Mouse (Mus musculus) midbrain, embryonic 11.5 days (tissue): ENCODE data around the gene 4930469K13Rik. TPM values are rescaled to one million over a fixed set of nuclear protein-coding genes. Genes with fewer than 3 reads are reported as not detected.

Source experiments
- ATAC-seq: fragments of 200-750 bp; cut with Nextera tagmentation; 2 replicates; pipeline ENCODE4 v1.8.0; 2017; ENCODE audit warnings: moderate TSS enrichment, moderate library complexity; ENCODE audit not compliant: low FRiP score
- DNase-seq: peaks from one replicate; pipeline ENCODE4 v3.0.0; 2015; ENCODE audit warnings: low spot score; ENCODE audit errors: missing footprints
- H3K27ac ChIP-seq: fragments of 300-500 bp; sonication (generic); 2 replicates; pipeline ENCODE4 v1.5.1; 2014; ENCODE audit warnings: low read depth, low read length
- H3K27me3 ChIP-seq: fragments of 300-500 bp; sonication (generic); 2 replicates; pipeline ENCODE4 v1.6.1; 2014; ENCODE audit warnings: mild to moderate bottlenecking, low read length, moderate library complexity, mixed read lengths; ENCODE audit not compliant: control insufficient read depth, insufficient read depth
- H3K36me3 ChIP-seq: fragments of 300-500 bp; sonication (generic); 2 replicates; pipeline ENCODE4 v1.6.1; 2014; ENCODE audit warnings: mild to moderate bottlenecking, low read length, moderate library complexity, mixed read lengths; ENCODE audit not compliant: control insufficient read depth, insufficient read depth
- H3K4me1 ChIP-seq: fragments of 300-500 bp; sonication (generic); 2 replicates; pipeline ENCODE4 v1.6.1; 2014; ENCODE audit warnings: low read length; ENCODE audit not compliant: control insufficient read depth, insufficient read depth
- H3K4me2 ChIP-seq: fragments of 300-500 bp; sonication (generic); 2 replicates; pipeline ENCODE4 v1.6.1; 2014; ENCODE audit warnings: mild to moderate bottlenecking, moderate library complexity
- H3K4me3 ChIP-seq: fragments of 300-500 bp; sonication (generic); 2 replicates; pipeline ENCODE4 v1.5.1; 2014; ENCODE audit warnings: low read depth, low read length
- H3K9ac ChIP-seq: fragments of 300-500 bp; sonication (generic); 2 replicates; pipeline ENCODE4 v1.6.1; 2014; ENCODE audit warnings: low read length
- H3K9me3 ChIP-seq: fragments of 300-500 bp; sonication (generic); 2 replicates; pipeline ENCODE4 v1.6.1; 2016; ENCODE audit warnings: low read length; ENCODE audit not compliant: control insufficient read depth
- WGBS: fragments of 180-500 bp; shearing (Covaris S2); extraction: QIAGEN DNeasy Blood & Tissue Kit; methylation state at CpG from one replicate; pipeline ENCODE4 v1.1.7; 2014; 5-methylcytosine and 5-hydroxymethylcytosine counted together
- polyA plus RNA-seq: library from polyadenylated mRNA; unstranded; fragments of >200 nt; fragmentation: Nextera tagmentation; extraction: Ambion mirVana; gene quantifications from 2 replicates; pipeline ENCODE4 v1.2.1, GENCODE M21; 2014

Gene 4930469K13Rik
- polyA plus RNA-seq, 1 experiment from 2014 or later = not detected

DNA sequence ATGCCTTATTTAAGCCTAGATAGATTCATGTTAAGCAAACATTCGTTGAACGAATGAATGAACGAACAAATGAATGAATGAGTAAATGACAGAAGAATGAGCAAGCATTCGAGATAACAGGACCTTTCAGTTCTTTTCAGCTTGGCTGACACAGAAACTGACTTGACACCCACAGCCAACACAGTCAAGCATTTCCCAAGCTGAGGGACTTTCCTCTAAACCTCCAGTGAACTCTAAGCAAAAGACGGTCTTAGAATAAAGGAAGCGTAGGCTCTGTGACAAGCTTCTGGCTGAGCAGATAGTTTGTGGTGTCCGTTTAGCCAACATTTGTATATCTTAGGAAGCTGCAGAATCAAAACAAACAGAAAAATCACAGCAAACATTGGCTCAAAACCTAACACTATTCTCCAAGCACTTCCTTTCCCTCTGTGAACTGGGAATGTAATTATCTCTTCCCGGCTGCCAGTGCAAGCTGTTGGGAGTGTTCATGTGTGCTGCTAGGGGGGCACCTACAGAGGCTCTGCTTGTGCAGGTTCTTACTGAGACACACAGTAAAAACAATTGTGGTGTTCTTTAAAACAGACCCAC lies 12.1 kb downstream of the 4930469K13Rik start:
- no peak for ATAC-seq
- Histone ChIP-seq H3K4me3 (no peak overlapping the region), H3K27me3 (no peaks in the 10 kb centered on the region), H3K9me3 (no peaks in the 10 kb centered on the region), H3K9ac (no peak overlapping the region), H3K27ac (no peak overlapping the region), H3K36me3 (no peaks in the 10 kb centered on the region), H3K4me2 (no peak overlapping the region), H3K4me1 (no peaks in the 10 kb centered on the region)
- DNase-seq = no peak
- 81% methylated on average over 8 of the region's 8 CpGs for whole genome bisulfite sequencing

- Histone ChIP-seq H3K27ac (no peak overlapping the region), H3K4me2 (no peak overlapping the region), H3K36me3 (no peaks in the 10 kb centered on the region), H3K27me3 (no peaks in the 10 kb centered on the region), H3K9ac (no peak overlapping the region), H3K4me1 (no peaks in the 10 kb centered on the region), H3K4me3 (no peak overlapping the region), H3K9me3 (no peaks in the 10 kb centered on the region)
- DNase-seq (no peak), ATAC-seq (no peak)
- WGBS = 74% methylated on average over 2 of the region's 2 CpGs
These were observed 13.7 kb downstream of the 4930469K13Rik start for GRCm38 (mm10) chr11:34084639-34085038.

GRCm38 (mm10) chr11:34083795-34084194 lies 14.6 kb downstream of the 4930469K13Rik start:
- no peaks in the 10 kb centered on the region for H3K27me3 ChIP-seq
- no peak for DNase-seq
- H3K9ac ChIP-seq = no peak overlapping the region
- ATAC-seq = no peak
- 84% methylated on average over 7 of the region's 7 CpGs for WGBS
- H3K4me1 ChIP-seq = no peaks in the 10 kb centered on the region
- no peak overlapping the region for H3K4me2 ChIP-seq
- H3K4me3 ChIP-seq = no peak overlapping the region
- no peaks in the 10 kb centered on the region for H3K9me3 ChIP-seq
- no peak overlapping the region for H3K27ac ChIP-seq
- H3K36me3 ChIP-seq = no peaks in the 10 kb centered on the region

- H3K9ac ChIP-seq = no peak overlapping the region
- no peaks in the 10 kb centered on the region for H3K36me3 ChIP-seq
- H3K27ac ChIP-seq = no peak overlapping the region
- H3K4me3 ChIP-seq = no peak overlapping the region
- H3K4me1 ChIP-seq = no peaks in the 10 kb centered on the region
- no peak overlapping the region for H3K4me2 ChIP-seq
- H3K27me3 ChIP-seq = no peaks in the 10 kb centered on the region
- DNase-seq (no peak), ATAC-seq (no peak)
- 80% methylated on average over 6 of the region's 6 CpGs for WGBS
- no peaks in the 10 kb centered on the region for H3K9me3 ChIP-seq
These were observed 18.6 kb downstream of the 4930469K13Rik start for GRCm38 (mm10) chr11:34079542-34080464.

- H3K4me2 ChIP-seq = no peak overlapping the region
- no peak overlapping the region for H3K9ac ChIP-seq
- no peak for ATAC-seq
- no peaks in the 10 kb centered on the region for H3K4me1 ChIP-seq
- no peak overlapping the region for H3K4me3 ChIP-seq
- H3K27me3 ChIP-seq = no peaks in the 10 kb centered on the region; the same call in 1 of the 2 replicates
- no peaks in the 10 kb centered on the region for H3K36me3 ChIP-seq
- WGBS = 88% methylated on average over 7 of the region's 7 CpGs
- no peaks in the 10 kb centered on the region for H3K9me3 ChIP-seq
- no peak overlapping the region for H3K27ac ChIP-seq
- DNase-seq = no peak
These were observed 19.8 kb downstream of the 4930469K13Rik start for GRCm38 (mm10) chr11:34078581-34078980.

GRCm38 (mm10) chr11:34077870-34078269 lies 20.5 kb downstream of the 4930469K13Rik start:
- ATAC-seq = no peak
- 82% methylated on average over 2 of the region's 2 CpGs for WGBS

DNA sequence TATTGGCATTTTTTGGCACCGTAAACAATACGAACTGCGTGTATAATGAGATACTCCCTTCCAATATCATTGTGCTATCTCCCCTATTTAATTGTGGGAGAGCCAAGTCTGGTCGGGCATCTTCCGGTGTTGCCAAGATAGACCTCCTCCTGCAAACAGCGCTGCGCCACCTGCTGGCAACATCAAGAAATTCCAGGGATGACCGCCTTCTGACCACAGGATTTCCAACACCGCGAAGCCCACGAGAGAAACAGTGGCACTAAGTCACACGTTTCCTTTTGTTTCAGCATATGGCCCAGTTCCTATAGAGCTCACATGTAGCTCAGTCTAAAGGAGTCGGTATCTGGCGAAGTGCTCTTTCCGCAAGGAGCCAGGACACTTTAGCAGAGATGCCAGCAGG lies 24.6 kb downstream of the 4930469K13Rik start:
- 0 out of 2 replicates have a peak overlapping the region, but pooled peaks have one; percentile 21 for H3K4me2 ChIP-seq
- ATAC-seq = peak; percentile 46; the same call in 1 of the 2 replicates

More at GRCm38 (mm10) chr11:34077870-34078269, 20.5 kb downstream of the 4930469K13Rik start:
- Histone ChIP-seq H3K4me2 (no peak overlapping the region), H3K36me3 (no peaks in the 10 kb centered on the region), H3K4me1 (no peaks in the 10 kb centered on the region), H3K9me3 (no peaks in the 10 kb centered on the region), H3K4me3 (no peak overlapping the region), H3K9ac (no peak overlapping the region), H3K27ac (no peak overlapping the region), H3K27me3 (no peaks in the 10 kb centered on the region; the same call in 1 of the 2 replicates)
- DNase-seq = no peak

GRCm38 (mm10) chr11:34072309-34072708 lies 26.0 kb downstream of the 4930469K13Rik start:
- Histone ChIP-seq H3K36me3 (no peaks in the 10 kb centered on the region), H3K4me1 (no peaks in the 10 kb centered on the region), H3K4me2 (no peak overlapping the region), H3K9ac (no peak overlapping the region), H3K27ac (no peak overlapping the region), H3K9me3 (no peaks in the 10 kb centered on the region), H3K4me3 (no peak overlapping the region), H3K27me3 (no peaks in the 10 kb centered on the region; the same call in 1 of the 2 replicates)
- DNase-seq (no peak), ATAC-seq (no peak)
- WGBS = 71% methylated on average over 4 of the region's 4 CpGs

More for the DNA sequence above, 24.6 kb downstream of the 4930469K13Rik start:
- DNase-seq = peak; percentile 94
- 12% methylated on average over 15 of the region's 15 CpGs for WGBS
- H3K27ac ChIP-seq = no peak overlapping the region
- no peaks in the 10 kb centered on the region for H3K4me1 ChIP-seq
- H3K27me3 ChIP-seq = no peaks in the 10 kb centered on the region; the same call in 1 of the 2 replicates
- no peak overlapping the region for H3K9ac ChIP-seq
- no peaks in the 10 kb centered on the region for H3K36me3 ChIP-seq
- H3K4me3 ChIP-seq = no peak overlapping the region
- H3K9me3 ChIP-seq = no peaks in the 10 kb centered on the region

- ATAC-seq = no peak
- no peak overlapping the region for H3K4me2 ChIP-seq
- H3K9me3 ChIP-seq = no peaks in the 10 kb centered on the region
- H3K4me3 ChIP-seq = no peak overlapping the region
- no peak overlapping the region for H3K27ac ChIP-seq
- no peaks in the 10 kb centered on the region for H3K36me3 ChIP-seq
- DNase-seq = no peak
- no peaks in the 10 kb centered on the region for H3K4me1 ChIP-seq
- H3K27me3 ChIP-seq = no peaks in the 10 kb centered on the region; the same call in 1 of the 2 replicates
- no peak overlapping the region for H3K9ac ChIP-seq
These were observed 27.8 kb downstream of the 4930469K13Rik start for GRCm38 (mm10) chr11:34070596-34070995.
